Mouse (Mus musculus) cerebellum, postnatal 14 days (tissue): ENCODE data around the gene Sla2.

Source experiments
- DNase-seq, 2 experiments: peaks; one replicate each; pipeline ENCODE4 v3.0.0; 2021; ENCODE audit warnings: mixed read lengths in 2 of 2

Gene Sla2

GRCm38 (mm10) chr2:156863487-156864160 is 23.4 kb downstream of the Sla2 start:
- peak; percentile 29 to 56 for DNase-seq

- peak; percentile 98 to 99 for DNase-seq
Measured at GRCm38 (mm10) chr2:156862772-156863486, 24.1 kb downstream of the Sla2 start, which contains the start of gene Rab5if. Gene Rab5if, plus strand, starts transcription at chr2:156863128.

GRCm38 (mm10) chr2:156862041-156862717 is 24.8 kb downstream of the Sla2 start:
- DNase-seq: peak; percentile 50 to 59

GRCm38 (mm10) chr2:156858671-156859070 is 28.3 kb downstream of the Sla2 start:
- no peak for DNase-seq

- DNase-seq: no peak
Measured at GRCm38 (mm10) chr2:156857835-156858234, 29.2 kb downstream of the Sla2 start, which contains the start of gene 4930518I15Rik. Gene 4930518I15Rik, minus strand, starts transcription at chr2:156857946.

GRCm38 (mm10) chr2:156857385-156857791 is 29.6 kb downstream of the Sla2 start:
- no peak for DNase-seq

- no peak for DNase-seq
Measured at GRCm38 (mm10) chr2:156856311-156856710, 30.7 kb downstream of the Sla2 start.

- DNase-seq: peak; percentile 74 to 76
Measured at GRCm38 (mm10) chr2:156853999-156854771, 32.8 kb downstream of the Sla2 start.

GRCm38 (mm10) chr2:156853584-156853983 is 33.4 kb downstream of the Sla2 start:
- peak in 1 of 2 experiments; percentile 26 for DNase-seq

- DNase-seq: no peak
Measured at GRCm38 (mm10) chr2:156850505-156850904, 36.5 kb downstream of the Sla2 start.

GRCm38 (mm10) chr2:156848526-156849182 is 38.3 kb downstream of the Sla2 start:
- DNase-seq: no peak

GRCm38 (mm10) chr2:156847653-156848052 is 39.3 kb downstream of the Sla2 start:
- DNase-seq: no peak

- DNase-seq: no peak
Measured at GRCm38 (mm10) chr2:156844715-156845114, 42.3 kb downstream of the Sla2 start.

- peak; percentile 35 to 54 for DNase-seq
Measured at GRCm38 (mm10) chr2:156843331-156843730, 43.7 kb downstream of the Sla2 start.

GRCm38 (mm10) chr2:156842711-156843110 is 44.3 kb downstream of the Sla2 start:
- DNase-seq: no peak

- DNase-seq: peak; percentile 79 to 86
Measured at GRCm38 (mm10) chr2:156841841-156842706, 44.9 kb downstream of the Sla2 start.

- DNase-seq: peak in 1 of 2 experiments; percentile 18
Measured at GRCm38 (mm10) chr2:156841028-156841840, 45.8 kb downstream of the Sla2 start.

- peak; percentile 30 to 32 for DNase-seq
Measured at GRCm38 (mm10) chr2:156840301-156841027, 46.5 kb downstream of the Sla2 start.
